Mouse (Mus musculus): ENCODE measurements around the gene Olfr891. TPM values are rescaled to one million over a fixed set of nuclear protein-coding genes. Genes with fewer than 3 reads are reported as not detected.
"Not testable (repeated sequence)": the region's sequence is repeated elsewhere in the genome, so short reads cannot be mapped to it uniquely, and the experiment has no call there.

Olfr891 gene
- not detected for total RNA-seq (2021)
- long read RNA-seq, experiment 1, result 0 reads
- long read RNA-seq, experiment 2, result 0 reads

DNA sequence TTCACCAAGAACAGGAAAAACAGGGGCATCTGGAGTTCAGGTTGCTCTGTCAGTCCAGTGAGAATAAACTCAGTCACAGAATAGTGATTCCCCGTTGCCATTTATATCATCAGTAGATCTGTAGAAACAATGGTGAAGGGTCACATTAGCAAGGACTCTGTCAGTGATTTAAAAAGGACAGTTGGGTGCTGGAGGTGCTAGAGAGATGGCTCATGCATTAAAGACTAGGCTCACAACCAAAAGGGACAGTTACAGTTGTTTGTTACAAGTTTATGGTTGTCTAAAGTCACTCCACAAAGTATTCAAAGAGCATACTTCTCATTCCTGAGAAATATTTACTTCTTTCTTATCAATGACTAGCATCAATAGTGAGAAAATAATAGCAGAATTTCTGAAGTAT is at the start of gene Olfr891:
Gene Olfr891 (minus strand): TSS at position 101 of the 400 bp plus-strand sequence.
- DNase-seq (ENCODE audit: low spot score in 2 of 2), result no peak

DNA sequence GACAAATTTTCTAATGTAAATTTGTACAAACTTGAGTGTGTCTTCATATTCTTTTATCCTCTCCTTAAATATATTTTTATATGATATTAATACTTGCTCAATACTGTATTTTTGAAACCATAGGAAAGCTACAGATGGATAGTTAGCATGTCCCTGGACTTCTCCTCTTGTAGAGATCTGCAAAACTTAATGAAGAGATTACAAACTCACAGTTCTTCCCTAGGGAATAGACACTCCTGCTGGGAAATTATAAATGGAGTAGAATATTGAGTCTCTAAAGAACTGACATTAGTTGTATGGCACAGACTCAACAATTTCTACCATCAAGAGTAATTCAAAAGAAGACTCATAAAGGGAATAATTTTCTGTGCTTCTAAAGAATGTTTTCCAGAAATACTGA is 37.1 kb upstream of the Olfr891 start, which contains the start of gene Olfr894:
Gene Olfr894 (plus strand): TSS at position 301 of the 400 bp plus-strand sequence.
- no peak for DNase-seq (ENCODE audit: low spot score in 2 of 2)

DNA sequence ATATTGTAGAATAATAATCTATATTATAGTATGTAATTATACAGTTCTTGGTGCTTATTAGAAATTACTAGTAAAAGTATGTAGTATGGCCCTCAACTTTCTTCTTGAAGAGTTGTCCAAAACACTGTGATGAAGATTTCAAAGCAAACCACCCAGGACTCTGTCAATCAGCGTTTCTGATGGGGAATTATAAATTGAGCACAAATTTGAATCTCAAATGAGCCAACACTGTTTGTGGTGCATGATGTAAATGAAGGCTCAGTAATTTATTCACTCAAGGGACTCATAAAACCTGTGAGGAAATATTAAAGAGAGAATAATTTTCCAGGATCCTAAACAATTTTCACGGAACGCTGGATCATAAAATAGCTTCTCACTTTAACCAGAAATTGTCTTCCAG is 27.4 kb upstream of the Olfr891 start, which contains the start of gene Olfr893:
Gene Olfr893 (plus strand): TSS at position 301 of the 400 bp plus-strand sequence.
- no peak for DNase-seq (ENCODE audit: low spot score in 2 of 2)

DNA sequence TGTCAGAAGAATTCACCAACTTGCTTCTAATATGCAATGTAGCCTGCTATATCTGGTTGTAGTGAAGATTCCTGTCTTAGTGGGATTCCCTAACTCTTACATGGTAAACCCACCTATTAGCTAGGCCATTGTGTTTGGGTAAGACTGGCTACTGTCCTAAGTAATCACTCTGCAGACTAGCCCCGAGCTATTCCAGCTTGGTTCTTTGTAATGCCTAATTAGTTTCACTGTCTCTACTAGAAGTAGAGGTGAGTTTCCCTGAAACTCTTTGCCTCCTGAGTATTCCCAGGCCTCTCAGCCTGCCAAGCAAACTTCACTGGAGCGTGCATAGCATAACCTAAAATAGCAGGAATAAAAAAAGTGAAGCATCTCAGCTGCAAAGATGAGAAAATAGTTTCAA is 12.3 kb downstream of the Olfr891 start:
- not testable (repeated sequence) for DNase-seq (ENCODE audit: low spot score in 2 of 2)

DNA sequence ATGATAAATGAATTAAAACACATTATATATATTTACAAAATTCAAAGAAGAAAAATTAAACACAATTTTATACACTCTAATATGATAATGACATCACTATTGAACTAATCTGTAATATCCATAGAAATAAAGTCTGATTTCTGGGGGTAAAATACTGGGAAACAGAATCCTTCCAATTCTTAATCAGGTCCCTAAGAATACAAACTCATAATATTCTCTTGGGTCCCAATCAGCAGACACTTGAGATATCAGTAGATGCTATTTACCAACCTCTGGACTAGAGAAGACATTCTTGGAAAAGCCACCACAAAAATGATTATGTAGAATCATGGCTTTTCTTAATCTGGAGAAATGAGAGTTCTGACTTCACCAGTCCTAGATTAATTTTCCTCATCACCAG is 38.4 kb downstream of the Olfr891 start, which contains the start of gene Olfr890:
Gene Olfr890 (plus strand): TSS at position 301 of the 400 bp plus-strand sequence.
- no peak for DNase-seq (ENCODE audit: low spot score in 2 of 2)

Other genes with a start within 250 kb of the Olfr891 start
- not detected for gene Olfr881, start 189.0 kb downstream of the Olfr891 start, total RNA-seq (2021)
- not detected for gene Olfr883, start 155.0 kb downstream of the Olfr891 start, total RNA-seq (2021)
- gene Olfr884, start 134.3 kb downstream of the Olfr891 start, total RNA-seq (2021), result not detected
- not detected for gene Olfr885, start 119.5 kb downstream of the Olfr891 start, total RNA-seq (2021)
- not detected for gene Olfr887, start 96.7 kb downstream of the Olfr891 start, total RNA-seq (2021)
- gene Olfr888, start 72.7 kb downstream of the Olfr891 start, total RNA-seq (2021), result not detected
- gene Olfr889, start 65.6 kb downstream of the Olfr891 start, total RNA-seq (2021), result not detected
- gene Olfr890, start 38.3 kb downstream of the Olfr891 start, total RNA-seq (2021), result not detected
- gene Olfr893, start 27.5 kb upstream of the Olfr891 start, total RNA-seq (2021), result not detected
- not detected for gene Olfr894, start 37.2 kb upstream of the Olfr891 start, total RNA-seq (2021)
- not detected for gene Olfr143, start 72.0 kb upstream of the Olfr891 start, total RNA-seq (2021)
- not detected for gene Olfr895, start 87.0 kb upstream of the Olfr891 start, total RNA-seq (2021)
- not detected for gene Olfr896-ps1, start 110.3 kb upstream of the Olfr891 start, total RNA-seq (2021)
- gene Olfr25, start 148.2 kb upstream of the Olfr891 start, total RNA-seq (2021), result not detected
- gene Olfr898, start 167.6 kb upstream of the Olfr891 start, total RNA-seq (2021), result not detected
- not detected for gene Olfr250, start 186.1 kb upstream of the Olfr891 start, total RNA-seq (2021)
- not detected for gene Olfr251, start 196.3 kb upstream of the Olfr891 start, total RNA-seq (2021)
- not detected for gene Olfr147, start 220.9 kb upstream of the Olfr891 start, total RNA-seq (2021)
- gene Olfr901, start 248.6 kb upstream of the Olfr891 start, total RNA-seq (2021), result not detected